Mouse (Mus musculus) embryonic fibroblast, embryonic 13.5 days (primary cell): Measurements from ENCODE around the gene Akap14.

Source experiments
- CTCF ChIP-seq: IDR thresholded peaks from 2 replicates; pipeline ENCODE4 v1.5.1; 2011; ENCODE audit warnings: mild to moderate bottlenecking, control low read depth, low read length, moderate library complexity, borderline replicate concordance; ENCODE audit not compliant: insufficient read depth
- POLR2A ChIP-seq: IDR thresholded peaks from 2 replicates; pipeline ENCODE4 v1.6.1; 2011; ENCODE audit warnings: low read depth, mild to moderate bottlenecking, control low read depth, low read length, moderate library complexity

- TF ChIP-seq CTCF, result no peak
- no peak for TF ChIP-seq POLR2A
Measured at GRCm38 (mm10) chrX:37103826-37104225, 64.8 kb downstream of the Akap14 start.
